Mouse (Mus musculus): ENCODE measurements at regions not wholly inside any gene's neighbourhood (a gene's known extent, or its start where the extent isn't known, plus 50 kb on each side); places are given as distances from the start of the nearest gene placed in this dataset.

- TF ChIP-seq POLR2A (IDR thresholded peaks at IDR 0.05; ENCODE audit: low read depth, low read length) (no peak), CTCF (conservative IDR thresholded peaks at IDR 0.05; ENCODE audit: insufficient read depth, insufficient read length, low read depth, low read length) (no peak)
Measured at GRCm38 (mm10) chr8:10870423-10871055, 137.7 kb downstream of the Irs2 start.
